Mouse (Mus musculus): ENCODE measurements at regions not wholly inside any gene's neighbourhood (a gene's known extent, or its start where the extent isn't known, plus 50 kb on each side); places are given as distances from the start of the nearest gene placed in this dataset.

DNA sequence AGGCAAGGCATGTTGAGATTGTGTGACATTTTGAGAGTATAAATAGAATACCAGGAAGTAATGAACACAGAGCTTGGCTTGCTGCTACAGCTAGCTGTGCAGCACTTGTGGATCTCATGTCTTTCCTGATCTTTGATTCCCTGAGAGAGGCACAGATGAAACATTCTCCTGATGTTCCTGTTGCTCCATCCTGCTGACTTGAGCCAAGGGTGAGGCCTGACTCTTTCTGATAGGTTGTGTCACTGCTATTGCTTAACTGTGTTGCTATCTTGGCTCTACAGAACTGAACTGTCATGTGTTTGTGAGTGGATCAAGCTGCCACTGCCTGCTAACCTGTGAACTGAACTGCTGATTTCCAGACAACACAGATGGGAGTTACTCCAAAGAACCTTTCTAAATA is 344.5 kb upstream of the Robo1 start:
- no peak for DNase-seq

DNA sequence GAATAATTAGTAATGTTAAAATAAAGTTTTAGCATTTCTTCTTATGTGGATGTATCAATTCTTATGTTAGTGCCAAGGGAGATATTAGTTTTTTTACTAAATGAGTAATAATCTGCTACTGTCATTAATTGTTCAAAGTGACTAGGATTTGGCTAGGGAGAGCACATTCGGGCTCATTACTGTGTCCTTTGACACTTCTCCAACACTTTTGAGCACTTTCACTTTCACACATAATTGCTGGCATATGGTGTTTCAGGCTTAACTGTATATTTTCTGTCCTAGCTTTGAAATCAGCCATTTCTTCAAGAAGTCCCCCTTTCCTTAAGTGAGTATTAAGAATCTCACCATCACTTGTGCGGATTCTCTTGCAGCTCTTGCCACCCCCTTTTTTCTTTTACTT is 334.3 kb upstream of the Robo1 start:
- DNase-seq: no peak

DNA sequence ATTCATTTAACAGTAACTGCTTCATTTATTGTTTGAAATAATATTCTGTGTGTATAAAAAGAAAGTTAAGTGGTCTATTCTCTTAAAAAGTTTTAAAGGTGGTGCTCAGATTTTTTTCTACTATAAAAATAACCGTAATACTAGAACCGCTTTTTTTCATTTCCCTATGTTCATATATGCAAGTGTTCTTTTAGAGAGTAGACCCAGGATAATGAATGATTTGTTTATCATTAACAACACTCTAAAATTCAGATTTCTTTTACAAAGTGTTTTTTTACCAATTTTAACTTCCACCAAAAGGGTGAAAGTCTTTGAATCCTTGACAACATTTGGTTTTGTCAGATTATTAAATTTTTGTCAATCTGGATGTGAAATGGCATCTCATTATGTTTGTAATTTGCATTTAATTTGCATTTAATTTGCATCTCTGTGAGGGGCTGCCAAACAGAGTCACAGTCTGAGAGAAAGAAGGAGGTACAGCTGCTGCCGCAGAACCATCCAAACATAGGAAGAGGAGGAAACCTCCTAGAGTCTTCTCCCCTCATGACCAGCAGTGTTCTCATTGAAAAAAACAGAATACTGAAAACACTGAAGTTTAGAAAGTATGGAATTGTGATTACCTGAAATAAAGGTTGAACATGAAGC is 310.4 kb upstream of the Robo1 start:
- DNase-seq: peak; percentile 1 to 2

DNA sequence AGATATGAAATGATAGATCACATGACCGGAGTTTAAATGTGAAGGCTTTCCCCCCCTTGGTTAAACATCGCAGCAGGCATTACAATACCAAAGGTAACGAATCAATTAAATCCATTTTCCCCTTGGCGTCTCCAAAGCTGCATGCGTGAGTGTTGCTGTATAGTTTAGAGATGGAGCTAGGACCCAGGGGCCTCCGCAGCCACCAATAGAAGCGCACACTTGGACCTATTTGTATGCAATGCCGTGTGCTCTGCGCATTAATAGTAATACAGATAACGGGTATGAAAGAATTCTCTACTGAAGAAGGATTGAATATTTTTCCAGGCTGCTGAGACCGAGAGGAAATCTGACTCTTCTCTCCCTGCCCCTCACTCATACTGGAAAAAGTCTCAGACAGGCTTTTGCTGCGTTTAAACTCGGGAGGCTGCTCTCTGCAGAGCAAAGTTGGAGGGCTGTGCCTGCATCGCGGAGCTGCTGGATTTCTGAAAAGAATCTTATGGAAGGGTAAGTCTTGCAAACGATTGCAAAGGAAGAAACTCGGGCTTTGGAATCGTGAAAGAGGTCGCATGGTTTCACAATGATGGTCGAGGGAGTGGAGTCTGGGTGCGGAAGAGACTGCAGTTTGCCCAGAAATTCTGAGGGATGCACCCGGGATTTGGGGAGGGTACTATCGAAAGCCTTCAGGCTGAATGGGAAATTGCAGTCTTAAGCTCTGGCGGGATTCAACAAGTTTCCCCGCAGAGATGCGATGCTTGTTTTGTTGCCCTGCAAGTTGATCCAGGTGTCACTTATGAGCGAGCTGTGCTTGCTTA is 280.5 kb upstream of the Robo1 start:
- DNase-seq: peak; percentile 10 to 38

DNA sequence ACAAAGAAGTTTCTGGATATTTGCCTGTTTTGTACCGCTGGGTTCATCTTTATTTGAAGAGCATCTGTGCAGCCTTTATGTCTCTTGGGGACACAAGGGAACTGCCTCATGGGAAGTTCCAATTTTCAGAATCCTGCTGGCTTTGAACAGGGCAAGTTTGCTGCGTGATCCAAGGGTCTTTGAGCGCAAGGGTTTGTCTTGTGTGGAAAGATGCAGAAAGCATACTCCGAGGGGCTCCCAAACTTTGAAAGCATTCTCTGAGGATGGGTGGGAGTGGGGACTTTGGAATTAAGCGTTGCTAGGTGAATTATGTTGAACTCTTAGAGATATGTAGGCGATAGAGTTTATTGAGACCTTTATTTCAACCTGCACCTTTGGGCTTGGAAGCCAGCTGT is 279.9 kb upstream of the Robo1 start:
- DNase-seq: no peak

DNA sequence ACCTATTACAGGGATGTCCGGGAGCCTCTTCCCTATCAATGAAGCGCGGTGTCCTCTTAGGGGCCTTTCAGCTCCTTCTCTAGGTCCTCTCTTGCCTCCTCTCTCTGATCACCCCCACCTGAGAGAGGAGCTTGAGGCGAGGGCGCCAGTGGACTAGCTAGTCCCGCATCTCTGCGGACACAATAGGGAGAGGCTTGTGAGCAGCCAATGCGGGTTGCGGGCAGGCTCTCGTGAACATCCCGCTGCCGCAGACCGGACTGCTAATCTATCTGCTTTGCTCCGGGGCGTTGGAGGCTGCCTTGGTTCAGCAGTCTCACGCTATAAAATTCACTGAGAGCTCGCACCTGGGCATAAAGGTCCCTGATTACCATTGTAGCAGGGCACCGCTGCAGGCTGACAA is 279.3 kb upstream of the Robo1 start:
- peak; percentile 37 to 50 for DNase-seq

DNA sequence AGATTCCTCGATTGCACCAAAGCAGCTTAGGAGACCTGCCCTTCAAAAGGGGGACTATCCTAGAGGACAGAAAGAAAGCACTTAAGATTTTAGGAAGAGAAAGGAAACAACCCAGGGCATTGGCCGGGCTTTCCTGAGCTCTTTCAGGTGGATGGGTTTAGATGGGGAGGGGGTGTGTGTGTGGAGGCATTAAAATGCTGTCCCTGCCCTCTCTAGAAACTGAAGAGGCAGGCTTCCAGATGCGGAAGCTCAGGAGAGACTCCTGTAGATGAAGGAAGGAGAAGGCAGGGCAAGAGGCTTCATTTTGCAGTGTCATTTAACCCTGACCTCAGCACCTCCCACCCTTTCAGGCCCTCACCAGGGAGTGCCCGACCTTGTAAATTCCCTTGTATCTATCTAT is 278.8 kb upstream of the Robo1 start:
- DNase-seq: no peak

DNA sequence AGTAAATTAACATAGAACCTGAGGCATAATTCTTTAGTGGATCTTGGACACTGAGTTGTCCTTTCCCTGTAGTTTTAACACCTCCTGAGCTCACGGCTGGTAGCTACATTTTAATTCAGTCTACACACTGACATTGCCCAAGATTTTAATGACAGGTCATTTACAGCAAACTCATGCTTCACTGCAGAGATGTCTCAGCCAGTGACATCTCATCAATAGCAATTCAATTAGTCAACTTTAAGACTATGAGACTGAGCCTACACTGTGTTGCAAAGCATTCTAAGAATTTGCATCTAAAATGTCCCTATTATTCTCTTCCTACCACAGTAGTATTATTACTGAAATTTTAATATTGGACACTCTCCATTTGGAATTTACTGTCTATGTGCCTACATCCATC is 239.9 kb upstream of the Robo1 start:
- DNase-seq: no peak

DNA sequence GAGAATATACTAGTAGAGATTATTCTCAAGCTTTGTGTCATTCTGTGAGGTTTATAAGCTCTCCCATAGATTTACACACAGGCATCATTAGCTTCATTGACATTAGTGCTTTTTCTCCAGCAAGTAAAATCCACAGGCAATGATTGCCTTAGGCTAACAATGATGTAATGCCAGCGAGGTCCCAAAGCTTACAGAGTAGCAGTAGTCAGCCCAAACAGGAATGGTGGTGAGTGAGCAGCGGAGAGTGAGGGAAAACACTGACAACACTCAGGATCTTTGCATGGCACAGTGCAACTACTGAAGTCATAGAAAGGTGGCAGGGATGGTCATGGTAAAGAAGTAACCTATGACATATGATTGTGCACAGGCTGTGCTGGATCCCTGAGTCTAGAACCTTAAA is 238.5 kb upstream of the Robo1 start:
- DNase-seq: no peak

DNA sequence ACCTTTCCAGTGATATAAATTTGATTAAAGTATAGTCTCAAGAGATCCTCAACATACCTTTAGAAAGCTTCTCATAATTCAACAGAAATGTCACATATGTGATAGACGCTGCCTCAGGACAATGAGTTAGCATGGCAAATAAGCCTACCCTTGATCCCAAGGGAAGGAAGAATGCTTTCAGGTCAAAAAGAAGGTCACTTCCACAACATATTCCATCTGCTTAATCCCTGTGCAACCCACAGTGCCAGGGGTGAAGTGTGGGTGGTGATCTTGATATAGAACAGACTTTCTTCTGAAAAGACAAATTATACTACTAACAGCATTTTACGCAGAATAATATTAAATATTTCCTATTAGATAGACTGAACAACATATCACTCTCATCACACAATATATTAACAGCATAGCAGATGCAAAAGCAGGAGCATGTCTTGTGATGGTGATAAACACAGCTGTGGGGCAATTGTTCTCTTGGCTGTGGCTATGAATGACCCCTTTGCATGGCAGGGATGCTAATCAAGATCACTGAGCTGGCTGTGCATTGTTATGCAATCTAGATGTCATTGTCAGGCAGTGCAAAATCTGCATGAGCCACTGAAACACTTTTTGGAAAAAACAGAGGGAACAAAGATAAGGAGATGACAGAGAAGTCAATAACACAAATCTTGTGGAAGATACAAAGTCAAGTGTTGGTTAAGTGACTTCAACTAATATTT is 236.2 kb upstream of the Robo1 start:
- DNase-seq: no peak

DNA sequence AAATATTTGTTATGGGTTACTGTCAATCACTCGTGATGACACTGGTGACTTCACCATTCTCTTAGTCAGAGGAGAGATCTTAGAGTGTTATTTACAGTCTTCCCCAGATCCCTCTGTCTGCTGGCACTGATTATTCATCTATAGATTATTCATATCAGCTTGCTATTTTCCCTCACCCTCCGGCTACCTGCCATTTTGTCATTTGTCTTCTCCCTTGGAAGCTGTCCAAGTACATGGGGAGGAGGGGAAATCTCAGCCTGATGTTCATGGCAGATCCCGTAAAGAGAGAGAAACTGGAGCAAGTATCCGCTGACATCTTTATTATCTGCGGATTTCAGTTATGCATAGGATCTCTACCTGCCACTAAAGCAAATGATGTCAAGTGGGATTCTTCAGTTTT is 222.9 kb upstream of the Robo1 start:
- peak in 1 of 2 experiments; percentile 10 for DNase-seq

DNA sequence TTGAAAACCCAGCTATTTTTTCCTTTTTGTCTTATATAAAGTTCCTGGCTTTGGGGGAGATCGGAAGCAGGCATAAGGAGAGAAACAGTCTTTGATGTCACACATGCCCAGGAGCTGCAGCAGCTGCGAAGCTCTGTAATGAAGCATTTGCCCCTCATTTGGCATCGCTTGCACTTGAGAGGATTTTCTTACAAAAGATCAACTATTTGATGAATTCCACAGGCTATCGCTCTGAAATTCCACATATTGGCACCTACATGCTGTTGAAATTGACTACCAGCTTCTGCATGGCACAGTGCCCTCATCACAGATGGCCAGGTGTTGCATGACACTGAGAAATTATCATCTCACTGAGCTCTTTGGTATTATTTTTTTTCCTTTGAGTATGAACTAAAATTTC is 220.1 kb upstream of the Robo1 start:
- peak; percentile 30 to 38 for DNase-seq

DNA sequence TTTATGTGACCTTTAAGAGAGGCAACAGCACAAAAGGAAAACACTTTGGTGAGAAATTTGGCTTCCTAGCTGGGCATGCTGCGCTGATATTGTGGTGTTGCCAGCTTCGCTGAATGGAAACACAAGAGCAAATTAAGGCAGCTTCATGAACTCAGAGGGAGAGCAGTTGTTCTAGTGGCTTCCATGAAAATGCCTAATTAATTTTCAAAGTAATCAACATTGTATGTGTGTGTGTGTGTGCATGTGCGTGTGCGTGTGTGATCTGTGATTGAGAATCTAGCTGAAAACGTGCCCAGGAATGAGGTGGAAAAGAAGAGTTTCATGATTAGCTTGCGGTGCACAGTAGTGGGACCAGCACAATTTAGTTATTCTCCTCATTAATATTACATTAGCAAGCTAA is 219.2 kb upstream of the Robo1 start:
- DNase-seq: peak; percentile 51 to 62

Measured in cerebellum, postnatal 14 days (tissue).